Mouse (Mus musculus): Measurements from ENCODE around the gene Gm42906.

DNA sequence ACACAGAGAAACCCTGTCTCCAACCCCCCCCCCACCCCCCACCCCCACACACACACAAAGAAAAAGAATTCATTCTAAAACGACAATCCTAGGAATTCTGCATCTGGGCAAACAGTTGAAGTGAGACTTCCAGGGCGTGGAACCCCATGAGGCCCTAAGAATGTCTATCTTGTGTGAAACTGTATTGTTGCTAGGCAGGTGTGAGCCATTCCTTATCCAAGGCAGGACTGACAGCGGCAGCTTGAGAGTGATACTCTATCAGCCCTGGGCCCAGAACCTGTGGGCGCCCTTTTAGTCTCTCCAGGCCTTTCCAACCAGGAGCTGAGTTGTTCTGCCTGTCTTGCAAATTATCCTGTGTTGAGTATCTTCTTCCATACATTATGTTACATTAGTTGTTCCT is 129.6 kb downstream of the Gm42906 start:
- TF ChIP-seq ZNF384 (IDR thresholded peaks at IDR 0.05; ENCODE audit: low read depth, low read length) (no peak), MAFK (IDR thresholded peaks at IDR 0.05; ENCODE audit: insufficient read depth, low read depth, low read length) (no peak)

Measured in ES-E14 (cell line).